20 mouse cellular contexts compared by ENCODE assay signal in the genomic region with DNA sequence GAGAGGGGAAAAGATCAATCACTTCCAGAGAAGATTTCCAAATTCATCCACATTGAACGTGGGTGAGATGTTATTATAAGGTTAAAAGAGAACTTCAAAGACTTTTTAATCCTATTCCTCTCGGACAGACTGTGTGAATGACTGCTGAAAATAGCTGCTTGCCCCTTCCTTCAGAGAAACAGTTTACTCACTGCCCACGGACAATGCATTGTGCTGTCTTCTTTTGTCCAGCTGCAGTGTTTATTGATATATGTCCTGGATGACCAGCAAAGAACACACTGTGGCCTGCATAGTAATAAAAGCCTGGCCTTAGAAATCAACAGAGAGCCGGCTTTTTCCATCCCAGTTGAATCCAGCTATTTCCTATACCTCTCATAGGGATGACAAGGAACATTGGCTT.
A peak's percentile ranks its signal among the peaks of the same experiment; 100 is the strongest.
DNase-seq lines count a peak whose midpoint lies in the region; ATAC-seq and TF ChIP-seq lines count a peak whose summit lies in the region.
"Had no signal": no experiment of that assay in that cellular context is flagged by ENCODE, and none has a peak within 500 bp of the region (broad histone marks: within the 10 kb centered on the region; RNA-seq: fewer than 3 reads in every experiment).

No protein-coding gene starts in this region.

- H3K9ac ChIP-seq in kidney, postnatal 0 days (ENCODE audit: low read depth, low read length): no peak overlapping the region
- no peak overlapping the region for H3K9ac ChIP-seq in neural tube, embryonic 11.5 days (ENCODE audit: low read length)
- H3K9ac ChIP-seq: hindbrain, embryonic 15.5 days; liver, embryonic 14.5 days had no signal

- H3K4me1 ChIP-seq in kidney, postnatal 0 days (replicated peaks; ENCODE audit: insufficient read depth, low read length): no peaks in the 10 kb centered on the region
- H3K4me1 ChIP-seq in neural tube, embryonic 11.5 days (ENCODE audit: control insufficient read depth, insufficient read depth, low read length): no peaks in the 10 kb centered on the region
- H3K4me1 ChIP-seq: hindbrain, embryonic 15.5 days had no signal

- 14% methylated on average over 4 of the region's 4 CpGs for whole genome bisulfite sequencing in kidney, postnatal 0 days
- WGBS in neural tube, embryonic 11.5 days: 3% methylated on average over 4 of the region's 4 CpGs

- H3K4me2 ChIP-seq in kidney, postnatal 0 days (ENCODE audit: low read length): no peak overlapping the region
- H3K4me2 ChIP-seq in neural tube, embryonic 11.5 days (ENCODE audit: low read depth): no peak overlapping the region
- H3K4me2 ChIP-seq: heart, embryonic 11.5 days; hindbrain, embryonic 15.5 days had no signal

- H3K4me3 ChIP-seq in kidney, postnatal 0 days (replicated peaks; ENCODE audit: low read depth, low read length): no peak overlapping the region
- no peak overlapping the region for H3K4me3 ChIP-seq in neural tube, embryonic 11.5 days (ENCODE audit: low read depth, low read length)
- H3K4me3 ChIP-seq: forebrain, embryonic 10.5 days; gastrocnemius, adult 2 months; hindbrain, embryonic 15.5 days had no signal

- no peaks in the 10 kb centered on the region for H3K9me3 ChIP-seq in kidney, postnatal 0 days (replicated peaks; ENCODE audit: low read length)
- no peaks in the 10 kb centered on the region for H3K9me3 ChIP-seq in neural tube, embryonic 11.5 days (ENCODE audit: control insufficient read depth, low read length)
- H3K9me3 ChIP-seq: forebrain, embryonic 10.5 days; hindbrain, embryonic 15.5 days had no signal

- no peak for ATAC-seq in kidney, postnatal 0 days (replicated peaks; ENCODE audit: low FRiP score, low read depth)
- ATAC-seq in neural tube, embryonic 11.5 days (ENCODE audit: insufficient read depth, low FRiP score, low TSS enrichment): peak; percentile 75
- ATAC-seq: intestine, postnatal 0 days had no signal

- DNase-seq in kidney, postnatal 0 days (ENCODE audit: low spot score): peak; percentile 23
- DNase-seq in kidney, postnatal 14 days: no peak
- DNase-seq in embryo, embryonic 10 days (ENCODE audit: low spot score): peak; percentile 42
- DNase-seq in mesoderm, embryonic 11.5 days (ENCODE audit: low read depth, low spot score): peak; percentile 34
- DNase-seq in neural tube, embryonic 11.5 days (ENCODE audit: low spot score): peak; percentile 20
- no peak for DNase-seq in ovary, adult 18-20 months (ENCODE audit: low spot score)
- no peak for DNase-seq in cerebellum, adult 8-10 months
- DNase-seq in T-cell, adult 2 months (ENCODE audit: low spot score): no peak
- DNase-seq: B cell, adult 2 months; cerebellum, postnatal 10 days; gastrocnemius, adult 2 months; heart, postnatal 10 days; layer of hippocampus, postnatal 36 days; right cerebral cortex, postnatal 14 days; thymus, adult 2 months had no signal

- H3K36me3 ChIP-seq in kidney, postnatal 0 days (ENCODE audit: insufficient read depth, low read length): no peaks in the 10 kb centered on the region
- no peaks in the 10 kb centered on the region for H3K36me3 ChIP-seq in neural tube, embryonic 11.5 days (ENCODE audit: control insufficient read depth, insufficient read depth, low read length)
- H3K36me3 ChIP-seq: forebrain, embryonic 10.5 days; hindbrain, embryonic 15.5 days had no signal

- TF ChIP-seq CTCF in kidney, postnatal 0 days (IDR thresholded peaks at IDR 0.05; ENCODE audit: low read depth): no peak

- no peak overlapping the region for H3K27ac ChIP-seq in kidney, postnatal 0 days
- no peak overlapping the region for H3K27ac ChIP-seq in neural tube, embryonic 11.5 days (ENCODE audit: low read depth, low read length)
- H3K27ac ChIP-seq: forebrain, embryonic 10.5 days; gastrocnemius, adult 2 months; hindbrain, embryonic 15.5 days; liver, embryonic 14.5 days had no signal

- no peaks in the 10 kb centered on the region for H3K27me3 ChIP-seq in kidney, postnatal 0 days (ENCODE audit: insufficient read depth, low read length)
- H3K27me3 ChIP-seq in neural tube, embryonic 11.5 days (ENCODE audit: control insufficient read depth, insufficient read depth, low read length): no peaks in the 10 kb centered on the region
- H3K27me3 ChIP-seq: hindbrain, embryonic 15.5 days had no signal

Comparison
In these comparisons a context has a peak if more than half of its experiments do, and no peak if none do; other contexts are left out.
1. DNase-seq: peak in kidney, postnatal 0 days (single experiment), embryo, embryonic 10 days (single experiment), mesoderm, embryonic 11.5 days (single experiment) and neural tube, embryonic 11.5 days (single experiment); none in kidney, postnatal 14 days (single experiment), ovary, adult 18-20 months (single experiment), cerebellum, adult 8-10 months (single experiment) and T-cell, adult 2 months (single experiment).